29 mouse cellular contexts compared by ENCODE assay signal in genomic region chr7:34272465-34272864, GRCm38 (mm10). TPM values are rescaled to one million over a fixed set of nuclear protein-coding genes. Genes with fewer than 3 reads are reported as not detected.
A peak's percentile ranks its signal among the peaks of the same experiment; 100 is the strongest.
DNase-seq lines count a peak whose midpoint lies in the region; ATAC-seq and TF ChIP-seq lines count a peak whose summit lies in the region.
"Had no signal": no experiment of that assay in that cellular context is flagged by ENCODE, and none has a peak within 500 bp of the region (broad histone marks: within the 10 kb centered on the region; RNA-seq: fewer than 3 reads in every experiment).

No protein-coding gene starts in this region.

- H3K4me2 ChIP-seq in limb, embryonic 15.5 days, result no peak overlapping the region
- no peak overlapping the region for H3K4me2 ChIP-seq in forebrain, embryonic 16.5 days (ENCODE audit: low read length)
- H3K4me2 ChIP-seq: heart, embryonic 12.5 days; hindbrain, embryonic 15.5 days had no signal

- H3K27ac ChIP-seq in limb, embryonic 15.5 days, result 0 out of 2 replicates have a peak overlapping the region, but pooled peaks have one; percentile 17
- H3K27ac ChIP-seq in limb, embryonic 10.5 days, result no peak overlapping the region
- H3K27ac ChIP-seq in ES-Bruce4 (ENCODE audit: insufficient read depth, low read length), result 0 out of 2 replicates have a peak overlapping the region, but pooled peaks have one; percentile 37
- H3K27ac ChIP-seq in forebrain, embryonic 16.5 days (ENCODE audit: low read length), result no peak overlapping the region
- H3K27ac ChIP-seq: hindbrain, embryonic 15.5 days had no signal

- DNase-seq in limb, embryonic 10.5 days (ENCODE audit: low spot score), result no peak
- no peak for DNase-seq in right cerebral cortex, postnatal 36 days (ENCODE audit: low spot score in 2 of 2)
- DNase-seq in kidney, adult 8-10 months, result no peak
- DNase-seq: cerebellum, postnatal 14 days; embryo, embryonic 11 days; forebrain, postnatal 0 days; heart, adult 11 months; kidney, adult 18-20 months; kidney, postnatal 10 days; liver; midbrain, embryonic 14.5 days; right cerebral cortex, postnatal 4 days; thymus, postnatal 25 days had no signal

- no peak for ATAC-seq in limb, embryonic 15.5 days (ENCODE audit: insufficient number of reproducible peaks, low FRiP score, low TSS enrichment, low read depth)
- peak; percentile 48 to 59; a peak in 3 of 4 replicates for ATAC-seq in hematopoietic stem cell, adult 5-6 weeks (replicated peaks in 1 of 2; ENCODE audit: insufficient read depth in 1 of 2, low FRiP score in 2 of 2, low TSS enrichment in 1 of 2, low read depth in 1 of 2, poor library complexity in 2 of 2, severe bottlenecking in 2 of 2)
- no peak for ATAC-seq in forebrain, embryonic 16.5 days
- ATAC-seq: forebrain, postnatal 0 days; lung, postnatal 0 days had no signal

- no peak overlapping the region for H3K9ac ChIP-seq in limb, embryonic 15.5 days
- H3K9ac ChIP-seq in ES-Bruce4 (ENCODE audit: low read depth, poor library complexity, severe bottlenecking), result no peak overlapping the region
- H3K9ac ChIP-seq in forebrain, embryonic 16.5 days (replicated peaks; ENCODE audit: low read depth, low read length), result no peak overlapping the region
- H3K9ac ChIP-seq: forebrain, postnatal 0 days; heart, embryonic 12.5 days; hindbrain, embryonic 15.5 days had no signal

- WGBS in limb, embryonic 15.5 days, result 66% methylated on average over 4 of the region's 4 CpGs
- 77% methylated on average over 4 of the region's 4 CpGs for WGBS in limb, embryonic 10.5 days
- 66% methylated on average over 4 of the region's 4 CpGs for WGBS in forebrain, embryonic 16.5 days

- no peaks in the 10 kb centered on the region for H3K27me3 ChIP-seq in limb, embryonic 15.5 days
- no peaks in the 10 kb centered on the region for H3K27me3 ChIP-seq in limb, embryonic 10.5 days (ENCODE audit: low read depth, poor library complexity, severe bottlenecking)
- no peaks in the 10 kb centered on the region for H3K27me3 ChIP-seq in ES-Bruce4 (ENCODE audit: control insufficient read depth, insufficient read depth, low read length, poor library complexity, severe bottlenecking)
- no peaks in the 10 kb centered on the region for H3K27me3 ChIP-seq in forebrain, embryonic 16.5 days (replicated peaks; ENCODE audit: control insufficient read depth, insufficient read depth, low read length)
- H3K27me3 ChIP-seq: heart, embryonic 12.5 days; hindbrain, embryonic 15.5 days; megakaryocyte, embryonic 14.5 days had no signal

- TF ChIP-seq EP300 in ES-Bruce4 (IDR thresholded peaks at IDR 0.05; ENCODE audit: insufficient read depth, low read depth, low read length), result no peak

- no peaks in the 10 kb centered on the region for H3K36me3 ChIP-seq in limb, embryonic 15.5 days
- H3K36me3 ChIP-seq in limb, embryonic 10.5 days, result 0 out of 2 replicates have a peak, but pooled peaks cover 4% of the 10 kb centered on the region
- H3K36me3 ChIP-seq in ES-Bruce4 (ENCODE audit: control insufficient read depth, insufficient read depth, low read length, poor library complexity, severe bottlenecking), result no peaks in the 10 kb centered on the region; the same call in 1 of the 2 replicates
- H3K36me3 ChIP-seq in forebrain, embryonic 16.5 days (ENCODE audit: control insufficient read depth, insufficient read depth), result no peaks in the 10 kb centered on the region

- no peak overlapping the region for H3K4me3 ChIP-seq in limb, embryonic 15.5 days
- no peak overlapping the region for H3K4me3 ChIP-seq in limb, embryonic 10.5 days
- no peak overlapping the region for H3K4me3 ChIP-seq in ES-Bruce4 (ENCODE audit: low read depth, low read length)
- H3K4me3 ChIP-seq in forebrain, embryonic 16.5 days (replicated peaks; ENCODE audit: low read length), result no peak overlapping the region
- H3K4me3 ChIP-seq: heart, embryonic 12.5 days; hindbrain, embryonic 15.5 days; megakaryocyte, embryonic 14.5 days; myocyte had no signal

- no peak for TF ChIP-seq CTCF in ES-Bruce4 (IDR thresholded peaks at IDR 0.05; ENCODE audit: low read depth, low read length)

- TF ChIP-seq POLR2A in ES-Bruce4 (IDR thresholded peaks at IDR 0.05; ENCODE audit: insufficient read depth, low read length), result no peak

- peaks cover 19% of the 10 kb centered on the region; the same call in 1 of the 2 replicates for H3K4me1 ChIP-seq in limb, embryonic 15.5 days
- H3K4me1 ChIP-seq in limb, embryonic 10.5 days, result no peaks in the 10 kb centered on the region
- peaks cover 2% of the 10 kb centered on the region for H3K4me1 ChIP-seq in ES-Bruce4 (ENCODE audit: control insufficient read depth, insufficient read depth, low read length)
- no peaks in the 10 kb centered on the region for H3K4me1 ChIP-seq in forebrain, embryonic 16.5 days (replicated peaks; ENCODE audit: control insufficient read depth, insufficient read depth, low read length)
- H3K4me1 ChIP-seq: hindbrain, embryonic 15.5 days had no signal

- H3K9me3 ChIP-seq in limb, embryonic 15.5 days, result no peaks in the 10 kb centered on the region
- H3K9me3 ChIP-seq in limb, embryonic 10.5 days (replicated peaks), result no peaks in the 10 kb centered on the region
- H3K9me3 ChIP-seq in ES-Bruce4 (replicated peaks; ENCODE audit: control insufficient read depth, insufficient read depth, low read length, poor library complexity, severe bottlenecking), result no peaks in the 10 kb centered on the region
- H3K9me3 ChIP-seq in forebrain, embryonic 16.5 days (ENCODE audit: control insufficient read depth, low read length), result no peaks in the 10 kb centered on the region
- H3K9me3 ChIP-seq: hindbrain, embryonic 15.5 days; megakaryocyte, embryonic 14.5 days had no signal

RNA-seq across cellular contexts. Expression of gene Gm6096, which starts 21.6 kb away (rescaled TPM):
- polyA plus RNA-seq in limb, embryonic 15.5 days (2015; fragmentation: Nextera tagmentation; extraction: Ambion mirVana), result not detected in 2 replicates
- polyA plus RNA-seq in limb, embryonic 10.5 days (2016; fragmentation: Nextera tagmentation; extraction: Ambion mirVana), result 0.38 TPM in 1 of 2 replicates, not detected in the other
- not detected in 2 replicates for polyA plus RNA-seq in ES-Bruce4 (2011; ENCODE audit: insufficient read depth, insufficient read length, low read depth, missing spikeins)
- not detected in 2 replicates for total RNA-seq in hematopoietic stem cell, adult 5-6 weeks (2017)
- 0.73 TPM in 1 of 2 replicates, not detected in the other for polyA plus RNA-seq in forebrain, embryonic 16.5 days (2015; fragmentation: Nextera tagmentation; extraction: Ambion mirVana)
- total RNA-seq: adrenal gland, adult 18-20 months; forebrain, postnatal 0 days; heart, postnatal 25 days; layer of hippocampus, adult 18-20 months; left cerebral cortex, postnatal 25 days had no signal
- polyA plus RNA-seq: embryonic facial prominence, embryonic 14.5 days; forebrain, postnatal 0 days; hindbrain, embryonic 15.5 days; lung, postnatal 0 days; neural tube, embryonic 14.5 days; testis, adult 2 months had no signal

RNA-seq across cellular contexts. Expression of gene 4931406P16Rik, which starts 40.9 kb away (rescaled TPM):
- polyA plus RNA-seq in limb, embryonic 15.5 days (2015; fragmentation: Nextera tagmentation; extraction: Ambion mirVana), result 30.3 and 30.5 TPM in 2 replicates
- 22.8 and 27.2 TPM in 2 replicates for polyA plus RNA-seq in limb, embryonic 10.5 days (2016; fragmentation: Nextera tagmentation; extraction: Ambion mirVana)
- polyA plus RNA-seq in ES-Bruce4 (2011; ENCODE audit: insufficient read depth, insufficient read length, low read depth, missing spikeins), result 80.0 and 82.5 TPM in 2 replicates
- total RNA-seq in hematopoietic stem cell, adult 5-6 weeks (2017), result 24.9 and 28.0 TPM in 2 replicates
- polyA plus RNA-seq in forebrain, embryonic 16.5 days (2015; fragmentation: Nextera tagmentation; extraction: Ambion mirVana), result 28.2 and 31.5 TPM in 2 replicates

RNA-seq across cellular contexts. Expression of gene Gpi1, which starts 42.3 kb away (rescaled TPM):
- polyA plus RNA-seq in limb, embryonic 15.5 days (2015; fragmentation: Nextera tagmentation; extraction: Ambion mirVana), result 288 and 306 TPM in 2 replicates
- 291 and 361 TPM in 2 replicates for polyA plus RNA-seq in limb, embryonic 10.5 days (2016; fragmentation: Nextera tagmentation; extraction: Ambion mirVana)
- polyA plus RNA-seq in ES-Bruce4 (2011; ENCODE audit: insufficient read depth, insufficient read length, low read depth, missing spikeins), result 655 and 670 TPM in 2 replicates
- total RNA-seq in hematopoietic stem cell, adult 5-6 weeks (2017), result 325 and 357 TPM in 2 replicates
- 175 and 213 TPM in 2 replicates for polyA plus RNA-seq in forebrain, embryonic 16.5 days (2015; fragmentation: Nextera tagmentation; extraction: Ambion mirVana)

Comparison
In these comparisons a context has a peak if more than half of its experiments do, and no peak if none do; other contexts are left out.
1. H3K27ac ChIP-seq: peak in limb, embryonic 15.5 days (single experiment) and ES-Bruce4 (single experiment); none in limb, embryonic 10.5 days (single experiment) and forebrain, embryonic 16.5 days (single experiment).
2. ATAC-seq: peak in hematopoietic stem cell, adult 5-6 weeks (2 of 2); none in limb, embryonic 15.5 days (single experiment) and forebrain, embryonic 16.5 days (single experiment).